Mouse (Mus musculus) neural tube, embryonic 11.5 days (tissue): ENCODE measurements around the gene Fstl3. TPM values are rescaled to one million over a fixed set of nuclear protein-coding genes. Genes with fewer than 3 reads are reported as not detected.
A peak's percentile ranks its signal among the peaks of the same experiment; 100 is the strongest.

Experiments
- ATAC-seq: fragments of 200-750 bp; cut with Nextera tagmentation; 2 replicates; pipeline ENCODE4 v1.8.0; 2017; ENCODE audit warnings: moderate number of reproducible peaks, mild to moderate bottlenecking, moderate TSS enrichment, moderate library complexity; ENCODE audit not compliant: insufficient read depth, low FRiP score, low TSS enrichment
- DNase-seq: peaks from one replicate; pipeline ENCODE4 v3.0.0-alpha.2; 2015; ENCODE audit warnings: low spot score
- H3K27ac ChIP-seq: fragments of 300-500 bp; sonication (generic); 2 replicates; pipeline ENCODE4 v1.5.1; 2014; ENCODE audit warnings: low read depth, mild to moderate bottlenecking, low read length
- H3K27me3 ChIP-seq: fragments of 300-500 bp; sonication (generic); 2 replicates; pipeline ENCODE4 v1.6.1; 2014; ENCODE audit warnings: mild to moderate bottlenecking, low read length, mixed read lengths; ENCODE audit not compliant: control insufficient read depth, insufficient read depth
- H3K36me3 ChIP-seq: fragments of 300-500 bp; sonication (generic); 2 replicates; pipeline ENCODE4 v1.6.1; 2014; ENCODE audit warnings: mild to moderate bottlenecking, low read length, moderate library complexity, mixed read lengths; ENCODE audit not compliant: control insufficient read depth, insufficient read depth
- H3K4me1 ChIP-seq: fragments of 300-500 bp; sonication (generic); 2 replicates; pipeline ENCODE4 v1.6.1; 2014; ENCODE audit warnings: low read length, mixed read lengths; ENCODE audit not compliant: control insufficient read depth, insufficient read depth
- H3K4me2 ChIP-seq: fragments of 300-500 bp; sonication (generic); 2 replicates; pipeline ENCODE4 v1.6.1; 2014; ENCODE audit warnings: low read depth, mild to moderate bottlenecking, moderate library complexity
- H3K4me3 ChIP-seq: fragments of 300-500 bp; sonication (generic); 2 replicates; pipeline ENCODE4 v1.5.1; 2014; ENCODE audit warnings: low read depth, low read length
- H3K9ac ChIP-seq: fragments of 300-500 bp; sonication (generic); 2 replicates; pipeline ENCODE4 v1.6.1; 2014; ENCODE audit warnings: mild to moderate bottlenecking, low read length
- H3K9me3 ChIP-seq: fragments of 300-500 bp; sonication (generic); 2 replicates; pipeline ENCODE4 v1.6.1; 2016; ENCODE audit warnings: low read length; ENCODE audit not compliant: control insufficient read depth
- WGBS: fragments of 180-500 bp; shearing (Covaris S2); extraction: QIAGEN DNeasy Blood & Tissue Kit; methylation state at CpG from one replicate; pipeline ENCODE4 v1.1.7; 2014; 5-methylcytosine and 5-hydroxymethylcytosine counted together
- polyA plus RNA-seq: library from polyadenylated mRNA; unstranded; fragments of >200 nt; fragmentation: Nextera tagmentation; extraction: Ambion mirVana; gene quantifications from 2 replicates; pipeline ENCODE4 v1.2.1, GENCODE M21; 2014

Gene Fstl3
- 1.3 and 1.7 TPM in 2 replicates for polyA plus RNA-seq

- H3K4me1 ChIP-seq, result peaks cover 3% of the 10 kb centered on the region; the same call in 1 of the 2 replicates
- peak within 1 kb of the TSS; percentile 45 for H3K4me2 ChIP-seq
- H3K36me3 ChIP-seq, result no peaks in the 10 kb centered on the region
- ATAC-seq (no peak), DNase-seq (no peak)
- peak within 1 kb of the TSS; percentile 29 for H3K4me3 ChIP-seq
- WGBS, result under 1% methylated on average over 39 of the region's 39 CpGs
- peak within 1 kb of the TSS; percentile 19 for H3K9ac ChIP-seq
- peaks cover 32% of the 10 kb centered on the region for H3K27me3 ChIP-seq
- H3K9me3 ChIP-seq, result no peaks in the 10 kb centered on the region
- H3K27ac ChIP-seq, result no peak within 1 kb of the TSS
These were observed at the start of gene Fstl3 for GRCm38 (mm10) chr10:79777103-79777531. Gene Fstl3, plus strand, starts transcription at chr10:79777272.

- DNase-seq (no peak), ATAC-seq (no peak)
- Histone ChIP-seq H3K9me3 (no peaks in the 10 kb centered on the region), H3K36me3 (no peaks in the 10 kb centered on the region; the same call in none of the 2 replicates), H3K27me3 (no peaks in the 10 kb centered on the region), H3K4me3 (no peak overlapping the region), H3K27ac (no peak overlapping the region), H3K9ac (no peak overlapping the region), H3K4me2 (no peak overlapping the region), H3K4me1 (no peaks in the 10 kb centered on the region)
- 71% methylated on average over 28 of the region's 28 CpGs for WGBS
These were observed 48.5 kb upstream of the Fstl3 start for GRCm38 (mm10) chr10:79728323-79729249.

GRCm38 (mm10) chr10:79729357-79729965 is 47.6 kb upstream of the Fstl3 start:
- H3K27me3 ChIP-seq, result no peaks in the 10 kb centered on the region
- H3K4me2 ChIP-seq, result no peak overlapping the region
- DNase-seq, result no peak
- no peak overlapping the region for H3K4me3 ChIP-seq
- no peaks in the 10 kb centered on the region; the same call in none of the 2 replicates for H3K36me3 ChIP-seq
- H3K9ac ChIP-seq, result no peak overlapping the region
- H3K27ac ChIP-seq, result no peak overlapping the region
- no peaks in the 10 kb centered on the region for H3K9me3 ChIP-seq
- 83% methylated on average over 13 of the region's 13 CpGs for WGBS
- no peaks in the 10 kb centered on the region for H3K4me1 ChIP-seq
- no peak for ATAC-seq

- no peak for DNase-seq
- peaks cover 17% of the 10 kb centered on the region for H3K36me3 ChIP-seq
- no peak overlapping the region for H3K9ac ChIP-seq
- H3K4me3 ChIP-seq, result no peak overlapping the region
- ATAC-seq, result no peak
- WGBS, result 100% methylated on average over 1 of the region's 1 CpGs
- H3K27me3 ChIP-seq, result peaks cover 3% of the 10 kb centered on the region; the same call in 1 of the 2 replicates
- H3K4me1 ChIP-seq, result no peaks in the 10 kb centered on the region
- H3K27ac ChIP-seq, result no peak overlapping the region
- H3K4me2 ChIP-seq, result no peak overlapping the region
- H3K9me3 ChIP-seq, result no peaks in the 10 kb centered on the region
These were observed 44.6 kb upstream of the Fstl3 start for GRCm38 (mm10) chr10:79732500-79732899.

- H3K36me3 ChIP-seq, result peaks cover 30% of the 10 kb centered on the region
- no peak for DNase-seq
- H3K27ac ChIP-seq, result no peak overlapping the region
- H3K4me1 ChIP-seq, result no peaks in the 10 kb centered on the region
- 0 out of 2 replicates have a peak, but pooled peaks cover 3% of the 10 kb centered on the region for H3K9me3 ChIP-seq
- ATAC-seq, result no peak
- H3K4me3 ChIP-seq, result no peak overlapping the region
- peaks cover 3% of the 10 kb centered on the region; the same call in 1 of the 2 replicates for H3K27me3 ChIP-seq
- no peak overlapping the region for H3K9ac ChIP-seq
- 94% methylated on average over 15 of the region's 15 CpGs for WGBS
- no peak overlapping the region for H3K4me2 ChIP-seq
These were observed 43.2 kb upstream of the Fstl3 start for GRCm38 (mm10) chr10:79733847-79734246.

GRCm38 (mm10) chr10:79735361-79735760 is 41.7 kb upstream of the Fstl3 start:
- ATAC-seq, result no peak
- Histone ChIP-seq H3K4me3 (no peak overlapping the region), H3K4me1 (no peaks in the 10 kb centered on the region), H3K9me3 (peaks cover 13% of the 10 kb centered on the region; the same call in 1 of the 2 replicates), H3K27me3 (peaks cover 3% of the 10 kb centered on the region; the same call in 1 of the 2 replicates), H3K27ac (no peak overlapping the region), H3K36me3 (peaks cover 45% of the 10 kb centered on the region), H3K9ac (no peak overlapping the region), H3K4me2 (no peak overlapping the region; the same call in 1 of the 2 replicates)
- no peak for DNase-seq
- 32% methylated on average over 29 of the region's 52 CpGs for WGBS

GRCm38 (mm10) chr10:79736706-79737105 is 40.4 kb upstream of the Fstl3 start:
- Histone ChIP-seq H3K36me3 (peaks cover 57% of the 10 kb centered on the region), H3K4me1 (no peaks in the 10 kb centered on the region), H3K9ac (no peak overlapping the region), H3K27ac (no peak overlapping the region), H3K9me3 (peaks cover 13% of the 10 kb centered on the region; the same call in 1 of the 2 replicates), H3K27me3 (peaks cover 3% of the 10 kb centered on the region; the same call in 1 of the 2 replicates), H3K4me2 (no peak overlapping the region), H3K4me3 (no peak overlapping the region)
- WGBS, result 91% methylated on average over 13 of the region's 14 CpGs
- ATAC-seq, result no peak
- no peak for DNase-seq

GRCm38 (mm10) chr10:79738259-79738658 is 38.8 kb upstream of the Fstl3 start:
- H3K4me3 ChIP-seq, result no peak overlapping the region
- H3K27ac ChIP-seq, result no peak overlapping the region
- no peak for ATAC-seq
- H3K9me3 ChIP-seq, result peaks cover 13% of the 10 kb centered on the region; the same call in 1 of the 2 replicates
- H3K4me2 ChIP-seq, result no peak overlapping the region
- DNase-seq, result peak; percentile 48
- no peaks in the 10 kb centered on the region for H3K4me1 ChIP-seq
- H3K27me3 ChIP-seq, result peaks cover 3% of the 10 kb centered on the region; the same call in 1 of the 2 replicates
- no peak overlapping the region for H3K9ac ChIP-seq
- WGBS, result 89% methylated on average over 10 of the region's 10 CpGs
- H3K36me3 ChIP-seq, result peaks cover 59% of the 10 kb centered on the region
